Mouse (Mus musculus) limb, embryonic 11.5 days (tissue): ENCODE measurements around the gene Lmx1b. TPM values are rescaled to one million over a fixed set of nuclear protein-coding genes. Genes with fewer than 3 reads are reported as not detected.
A peak's percentile ranks its signal among the peaks of the same experiment; 100 is the strongest.

ENCODE experiments used
- ATAC-seq: fragments of 200-750 bp; cut with Nextera tagmentation; 2 replicates; pipeline ENCODE4 v1.8.0; 2017; ENCODE audit warnings: low read depth; ENCODE audit not compliant: insufficient number of reproducible peaks, low FRiP score, low TSS enrichment
- DNase-seq: peaks from one replicate; pipeline ENCODE4 v3.0.0-alpha.2; 2015; ENCODE audit warnings: low spot score
- H3K27ac ChIP-seq: fragments of 300-500 bp; sonication (generic); replicated peaks from 2 replicates; pipeline ENCODE4 v1.5.1; 2014; ENCODE audit warnings: low read depth, mild to moderate bottlenecking, low read length
- H3K27me3 ChIP-seq: fragments of 300-500 bp; sonication (generic); 2 replicates; pipeline ENCODE4 v1.6.1; 2014; ENCODE audit warnings: mild to moderate bottlenecking, low read length, mixed read lengths; ENCODE audit not compliant: control insufficient read depth, insufficient read depth
- H3K36me3 ChIP-seq: fragments of 300-500 bp; sonication (generic); 2 replicates; pipeline ENCODE4 v1.6.1; 2014; ENCODE audit warnings: mild to moderate bottlenecking, low read length, moderate library complexity, mixed read lengths; ENCODE audit not compliant: control insufficient read depth, insufficient read depth
- H3K4me1 ChIP-seq: fragments of 300-500 bp; sonication (generic); 2 replicates; pipeline ENCODE4 v1.6.1; 2014; ENCODE audit warnings: low read length, mixed read lengths; ENCODE audit not compliant: control insufficient read depth, insufficient read depth
- H3K4me2 ChIP-seq: fragments of 300-500 bp; sonication (generic); 2 replicates; pipeline ENCODE4 v1.6.1; 2014; ENCODE audit warnings: low read depth, mild to moderate bottlenecking, moderate library complexity; ENCODE audit not compliant: severe bottlenecking
- H3K4me3 ChIP-seq: fragments of 300-500 bp; sonication (generic); 2 replicates; pipeline ENCODE4 v1.5.1; 2014; ENCODE audit warnings: low read depth, low read length
- H3K9ac ChIP-seq: fragments of 300-500 bp; sonication (generic); 2 replicates; pipeline ENCODE4 v1.6.1; 2014; ENCODE audit warnings: mild to moderate bottlenecking, low read length
- H3K9me3 ChIP-seq: fragments of 300-500 bp; sonication (generic); 2 replicates; pipeline ENCODE4 v1.6.1; 2016; ENCODE audit warnings: low read length; ENCODE audit not compliant: control insufficient read depth
- WGBS: fragments of 180-500 bp; shearing (Covaris S2); extraction: QIAGEN DNeasy Blood & Tissue Kit; methylation state at CpG from one replicate; pipeline ENCODE4 v1.1.7; 2014; 5-methylcytosine and 5-hydroxymethylcytosine counted together
- polyA plus RNA-seq: library from polyadenylated mRNA; unstranded; fragments of >200 nt; fragmentation: Nextera tagmentation; extraction: Ambion mirVana; gene quantifications from 2 replicates; pipeline ENCODE4 v1.2.1, GENCODE M21; 2014

Lmx1b gene
- polyA plus RNA-seq, 1 experiment from 2014 or later = 10.2 TPM

DNA sequence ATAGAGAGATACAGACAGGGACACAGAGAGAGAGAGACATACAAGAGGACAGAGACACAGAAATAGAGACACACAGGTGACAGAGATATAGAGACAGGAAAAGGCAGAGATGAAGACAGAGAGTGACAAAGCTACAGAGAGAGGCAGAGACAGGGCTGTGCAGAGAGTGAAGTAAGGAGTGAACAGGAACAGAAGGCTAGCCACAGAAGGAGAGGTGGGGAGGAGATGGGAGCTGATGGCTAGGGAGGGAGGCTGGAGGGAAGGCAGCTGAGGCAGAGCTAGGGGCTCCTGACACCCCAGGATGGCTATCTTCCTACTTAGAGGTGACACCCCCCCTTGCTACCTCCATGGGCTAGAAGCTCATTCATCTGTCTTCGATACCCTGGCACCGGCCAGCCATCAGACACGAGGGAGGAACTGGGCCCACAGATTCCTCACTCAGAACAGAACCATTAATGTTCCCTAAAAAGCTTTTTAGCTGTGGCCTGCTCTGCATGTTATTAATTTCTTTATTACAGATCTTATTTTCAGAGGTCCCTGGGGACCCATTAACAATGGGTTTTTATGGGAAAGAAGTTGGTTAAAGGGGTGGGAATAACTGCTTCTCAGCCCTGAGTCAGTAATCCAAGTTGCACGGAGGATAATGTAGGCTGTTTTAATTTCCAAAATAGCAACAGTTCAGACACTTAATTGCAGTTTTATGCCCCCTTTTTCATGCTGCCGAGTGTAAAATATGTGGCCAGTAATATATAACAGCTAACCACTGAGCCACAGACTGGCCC lies 114.8 kb downstream of the Lmx1b start:
- no peak for ATAC-seq
- H3K36me3 ChIP-seq = no peaks in the 10 kb centered on the region
- no peak overlapping the region for H3K4me3 ChIP-seq
- H3K4me1 ChIP-seq = no peaks in the 10 kb centered on the region
- H3K27me3 ChIP-seq = no peaks in the 10 kb centered on the region
- WGBS = 52% methylated on average over 5 of the region's 5 CpGs
- peaks cover 3% of the 10 kb centered on the region; the same call in 1 of the 2 replicates for H3K9me3 ChIP-seq
- H3K9ac ChIP-seq = no peak overlapping the region
- no peak overlapping the region for H3K4me2 ChIP-seq
- H3K27ac ChIP-seq = no peak overlapping the region
- DNase-seq = no peak

DNA sequence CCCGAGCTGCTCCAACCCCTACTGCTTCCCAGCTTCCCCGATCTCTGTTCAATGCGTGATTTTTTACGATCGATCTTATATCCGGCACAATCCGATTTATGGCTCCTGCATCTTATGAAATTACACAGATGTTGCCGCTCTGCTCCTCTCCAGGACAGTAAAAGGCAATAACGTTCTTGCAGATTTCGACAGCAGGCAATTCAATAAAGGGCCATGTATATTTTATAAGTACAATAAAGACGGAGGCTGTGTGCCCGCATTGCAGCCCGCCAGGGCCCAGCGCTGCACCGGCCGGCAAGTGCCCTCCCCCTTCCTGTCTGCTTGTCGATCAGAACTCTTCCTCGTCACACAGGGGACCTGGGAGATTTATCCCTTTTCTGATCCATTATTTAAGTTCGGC lies 124.5 kb downstream of the Lmx1b start:
- H3K27ac ChIP-seq = no peak overlapping the region
- H3K27me3 ChIP-seq = no peaks in the 10 kb centered on the region
- H3K9me3 ChIP-seq = no peaks in the 10 kb centered on the region
- H3K4me3 ChIP-seq = no peak overlapping the region
- peaks cover 9% of the 10 kb centered on the region; the same call in 1 of the 2 replicates for H3K4me1 ChIP-seq
- H3K36me3 ChIP-seq = no peaks in the 10 kb centered on the region
- 52% methylated on average over 19 of the region's 19 CpGs for WGBS
- DNase-seq (no peak), ATAC-seq (no peak)
- 0 out of 2 replicates have a peak overlapping the region, but pooled peaks have one; percentile 12 for H3K9ac ChIP-seq
- H3K4me2 ChIP-seq = no peak overlapping the region

DNA sequence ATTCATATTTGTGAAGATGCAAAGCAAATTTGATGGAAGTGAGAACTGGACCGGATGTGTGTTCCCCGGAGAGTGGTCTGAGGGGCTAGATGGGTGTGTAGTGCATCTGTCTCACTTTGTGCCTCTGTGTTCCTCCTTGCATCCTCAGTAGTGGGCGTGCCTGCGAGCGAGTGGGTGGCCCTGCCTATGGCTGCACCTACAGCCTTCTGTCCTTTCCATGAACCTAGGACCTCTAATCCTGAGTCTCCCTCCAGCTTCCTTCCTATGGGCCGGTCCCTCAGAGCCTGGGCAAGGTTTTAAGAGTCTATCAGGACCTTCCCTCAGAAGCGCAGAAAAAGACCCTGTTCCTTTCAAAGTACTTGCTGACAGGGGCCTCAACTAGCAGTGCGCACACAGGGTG lies 124.9 kb downstream of the Lmx1b start:
- ATAC-seq = no peak
- 0 out of 2 replicates have a peak overlapping the region, but pooled peaks have one; percentile 4 for H3K27ac ChIP-seq
- DNase-seq = no peak
- 75% methylated on average over 8 of the region's 8 CpGs for WGBS
- H3K9ac ChIP-seq = 0 out of 2 replicates have a peak overlapping the region, but pooled peaks have one; percentile 12
- no peaks in the 10 kb centered on the region for H3K27me3 ChIP-seq
- no peaks in the 10 kb centered on the region for H3K36me3 ChIP-seq
- no peaks in the 10 kb centered on the region for H3K9me3 ChIP-seq
- H3K4me1 ChIP-seq = peaks cover 9% of the 10 kb centered on the region; the same call in 1 of the 2 replicates
- H3K4me2 ChIP-seq = no peak overlapping the region
- H3K4me3 ChIP-seq = no peak overlapping the region

Other genes starting within 250 kb of the Lmx1b start
- gene Zbtb34, start 209.2 kb downstream of the Lmx1b start, polyA plus RNA-seq = 7.7 and 9.8 TPM in 2 replicates
- 18.4 and 21.9 TPM in 2 replicates for gene Zbtb43, start 172.0 kb downstream of the Lmx1b start, polyA plus RNA-seq
- gene Mvb12b, start 247.4 kb upstream of the Lmx1b start, polyA plus RNA-seq = 16.9 and 18.5 TPM in 2 replicates